Mouse (Mus musculus): ENCODE results near the gene Prpsap1. TPM values are rescaled to one million over a fixed set of nuclear protein-coding genes. Genes with fewer than 3 reads are reported as not detected.

Prpsap1 gene
- total RNA-seq, 1 experiment from 2014 or later, result 45.0 TPM

DNA sequence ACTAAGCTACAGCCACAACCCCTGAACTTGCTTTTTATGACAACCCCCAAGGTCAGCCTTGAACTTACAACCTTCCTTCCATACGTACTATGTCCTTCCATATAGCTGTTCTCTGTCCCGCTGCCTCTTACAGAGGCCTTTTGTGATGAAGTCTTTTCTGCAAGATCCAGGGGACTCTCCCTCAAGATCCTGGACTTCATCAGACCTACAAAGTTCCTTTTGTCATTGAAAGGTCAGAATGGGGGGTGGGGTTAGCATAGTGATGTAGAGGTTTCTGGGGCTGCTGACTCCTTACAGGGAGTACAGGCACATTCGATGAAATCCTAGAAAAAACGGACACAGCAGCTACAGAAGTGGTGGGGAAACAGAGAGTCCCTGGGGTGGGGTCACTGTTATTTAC is 34.2 kb downstream of the Prpsap1 start:
- no peak for ATAC-seq (replicated peaks; ENCODE audit: insufficient number of reproducible peaks, low FRiP score, low TSS enrichment, poor library complexity, severe bottlenecking)

DNA sequence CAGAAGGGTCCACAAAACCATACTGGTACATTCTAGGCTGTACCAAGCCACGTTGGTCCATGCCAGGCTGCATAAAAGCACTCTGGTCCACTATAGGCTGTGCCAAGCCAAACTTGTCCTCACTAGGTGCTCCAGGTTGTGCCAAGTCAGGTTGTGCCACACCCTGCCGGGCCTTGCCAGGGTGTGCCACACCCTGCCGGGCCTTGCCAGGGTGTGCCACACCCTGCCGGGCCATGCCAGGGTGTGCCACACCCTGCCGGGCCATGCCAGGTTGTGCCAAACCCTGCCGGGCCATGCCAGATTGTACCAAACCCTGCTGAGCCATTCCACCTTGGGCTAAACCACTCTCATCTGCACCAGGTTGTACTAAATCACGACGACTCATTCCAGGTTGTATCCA is 37.8 kb downstream of the Prpsap1 start:
- no peak for ATAC-seq (replicated peaks; ENCODE audit: insufficient number of reproducible peaks, low FRiP score, low TSS enrichment, poor library complexity, severe bottlenecking)

DNA sequence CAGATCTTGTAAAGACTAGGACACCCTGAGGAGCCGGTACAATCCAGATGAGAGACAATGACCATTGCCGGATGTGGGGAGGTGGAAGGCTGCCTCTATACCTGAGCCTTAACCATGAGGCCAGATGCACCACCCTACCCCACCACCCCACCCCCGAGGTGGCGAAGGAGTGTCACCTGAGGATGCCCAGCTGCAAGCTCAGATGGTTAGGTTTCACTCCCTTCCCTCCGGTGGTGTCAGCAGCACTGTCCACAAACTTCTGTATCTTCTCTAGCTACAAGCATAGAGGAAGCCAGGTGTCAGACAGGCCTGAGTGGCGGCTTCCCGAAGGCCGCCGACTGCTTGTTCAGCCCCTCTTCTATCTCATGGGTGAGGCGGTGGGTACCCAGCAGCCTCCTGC is 40.1 kb downstream of the Prpsap1 start:
- ATAC-seq (replicated peaks; ENCODE audit: insufficient number of reproducible peaks, low FRiP score, low TSS enrichment, poor library complexity, severe bottlenecking), result no peak

DNA sequence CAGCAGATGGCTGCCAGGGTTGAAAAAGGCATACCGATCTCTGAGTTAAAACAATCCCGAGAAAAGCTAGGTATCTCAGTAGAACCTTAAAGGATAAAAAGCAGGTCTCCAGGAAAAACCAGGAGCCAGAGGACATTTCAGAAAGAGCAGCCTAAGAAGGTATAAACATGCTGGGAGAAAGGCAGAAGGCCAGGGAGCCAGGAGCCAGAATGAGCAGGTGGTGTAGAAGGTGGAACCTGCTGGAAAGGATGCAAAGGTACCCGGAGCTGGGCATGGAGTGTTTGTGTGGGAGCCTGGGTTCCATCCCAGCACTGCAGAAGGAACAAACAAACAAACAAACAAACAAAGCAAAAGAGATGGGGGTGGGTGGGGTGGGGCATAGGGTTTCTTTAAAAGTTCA is 44.7 kb downstream of the Prpsap1 start:
- ATAC-seq (replicated peaks; ENCODE audit: insufficient number of reproducible peaks, low FRiP score, low TSS enrichment, poor library complexity, severe bottlenecking), result no peak

DNA sequence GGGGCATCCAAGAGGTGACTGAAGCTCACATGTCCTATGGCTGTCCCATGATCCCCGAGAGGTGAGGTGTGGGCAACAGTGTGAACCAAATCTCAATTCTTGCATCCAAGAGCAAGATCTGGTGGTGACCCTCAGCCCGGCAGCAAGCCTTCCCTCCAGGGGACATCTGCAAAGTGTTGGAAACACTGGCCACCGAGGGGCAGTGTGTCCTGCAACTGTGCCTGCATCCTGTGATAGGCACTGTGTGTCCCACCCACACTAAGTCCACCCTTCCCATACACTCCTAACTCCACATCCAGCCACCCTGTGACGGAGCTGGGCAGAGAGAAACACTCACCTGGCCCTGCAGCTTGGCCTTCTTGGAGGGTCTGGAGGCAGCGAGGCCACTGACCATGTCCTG is 46.2 kb downstream of the Prpsap1 start:
- ATAC-seq (replicated peaks; ENCODE audit: insufficient number of reproducible peaks, low FRiP score, low TSS enrichment, poor library complexity, severe bottlenecking), result no peak

DNA sequence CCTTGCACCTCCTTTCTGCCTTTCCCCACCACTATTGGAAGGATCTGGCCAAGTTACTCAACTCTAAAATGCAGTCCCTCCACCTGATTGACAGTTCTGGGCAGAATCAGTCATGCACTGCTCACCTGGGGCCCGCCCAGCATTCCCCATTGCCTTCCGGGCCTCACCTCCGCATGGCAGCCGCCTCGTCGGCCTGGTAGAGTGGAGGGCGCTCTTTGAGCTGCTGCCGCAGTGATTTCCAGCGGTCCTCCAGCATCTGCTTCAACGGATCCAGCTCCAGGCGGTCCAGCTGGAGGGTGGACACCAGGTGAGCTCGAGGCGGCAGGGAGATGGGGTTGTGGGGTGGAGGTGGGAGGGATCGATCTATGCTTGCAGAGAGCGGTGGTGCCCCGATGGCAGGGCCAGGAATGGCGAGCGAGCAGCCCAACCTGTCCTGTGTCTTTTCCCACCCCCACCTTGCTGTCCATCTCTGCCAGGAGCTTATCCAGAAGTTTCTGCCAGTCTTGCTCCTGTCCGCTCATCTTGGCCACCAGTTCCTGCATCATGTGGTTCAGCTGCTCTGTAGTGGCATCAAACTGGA is 47.6 kb downstream of the Prpsap1 start:
- no peak for ATAC-seq (replicated peaks; ENCODE audit: insufficient number of reproducible peaks, low FRiP score, low TSS enrichment, poor library complexity, severe bottlenecking)

DNA sequence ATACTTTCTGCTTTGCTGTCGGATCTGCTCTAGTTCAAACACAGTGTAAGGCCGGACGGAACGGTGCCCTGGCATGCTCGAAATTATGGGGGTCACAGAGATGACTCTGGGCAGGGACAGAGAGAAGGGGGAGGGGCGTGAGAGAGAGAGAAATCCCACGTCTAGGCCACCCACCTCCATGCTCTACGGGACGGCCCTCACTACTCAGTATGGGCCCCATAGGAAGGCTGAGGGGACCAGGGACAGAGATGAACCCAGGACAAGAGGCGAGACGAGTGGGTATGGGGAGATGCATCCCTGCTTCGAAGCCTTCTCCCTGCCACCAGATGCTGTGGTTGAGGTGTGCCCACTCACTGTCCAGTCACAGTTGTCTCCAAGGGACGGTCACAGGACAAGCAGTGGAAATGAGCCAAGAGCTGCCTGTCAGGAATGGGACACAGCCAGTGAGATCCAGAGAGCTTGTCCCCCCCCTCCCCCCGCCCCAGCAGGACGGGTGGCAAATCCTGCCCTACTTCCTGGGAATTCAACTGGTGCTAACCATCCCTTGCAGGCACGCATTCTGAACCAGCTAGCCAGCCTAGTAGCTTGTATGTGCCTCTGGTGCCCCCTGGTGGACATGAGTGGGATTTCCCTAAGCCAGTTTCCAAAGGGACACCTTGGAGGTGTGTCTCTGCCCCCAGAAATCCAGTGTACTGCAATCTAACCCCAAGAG is 48.2 kb downstream of the Prpsap1 start:
- ATAC-seq (replicated peaks; ENCODE audit: insufficient number of reproducible peaks, low FRiP score, low TSS enrichment, poor library complexity, severe bottlenecking), result peak; percentile 77

DNA sequence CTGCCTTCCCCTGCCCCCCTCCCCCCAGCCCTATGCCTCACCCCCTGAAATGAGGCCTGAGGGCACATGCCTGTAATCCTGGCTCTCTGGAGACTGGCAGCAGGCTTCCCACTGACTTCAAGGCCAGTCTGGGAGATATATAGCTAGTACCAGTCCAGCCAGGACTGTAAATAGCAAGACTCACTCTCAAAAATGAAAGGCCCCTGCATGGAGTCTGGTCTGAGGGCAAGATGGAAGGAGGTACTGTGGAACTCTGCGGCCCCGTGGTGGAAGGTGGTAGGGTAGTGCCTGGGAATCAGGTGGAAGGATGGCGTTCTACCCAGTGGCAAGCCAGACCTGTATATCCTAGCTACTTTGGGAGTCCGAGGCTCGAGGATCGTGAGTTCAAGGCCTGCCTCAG is 50.1 kb downstream of the Prpsap1 start:
- no peak for ATAC-seq (replicated peaks; ENCODE audit: insufficient number of reproducible peaks, low FRiP score, low TSS enrichment, poor library complexity, severe bottlenecking)

DNA sequence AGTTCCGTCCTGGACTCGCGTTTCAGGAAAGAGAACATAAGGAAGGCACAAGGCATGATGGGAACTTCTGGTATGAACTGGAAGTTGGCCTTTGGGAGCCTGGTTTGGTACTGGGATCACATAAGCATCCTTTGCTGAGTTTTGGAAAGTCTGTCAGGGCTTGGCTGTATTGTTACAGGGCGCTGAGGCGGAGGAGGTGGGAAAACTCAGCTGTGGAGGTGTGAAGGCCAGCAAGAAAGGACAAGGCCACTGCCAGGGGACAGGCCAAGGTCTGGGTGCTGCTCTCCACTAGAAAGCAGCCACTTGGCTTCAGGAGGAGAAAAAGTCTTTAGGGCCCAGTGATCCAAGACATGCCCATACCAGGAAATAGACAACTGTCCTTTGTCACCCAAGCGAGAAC is 50.7 kb downstream of the Prpsap1 start:
- no peak for ATAC-seq (replicated peaks; ENCODE audit: insufficient number of reproducible peaks, low FRiP score, low TSS enrichment, poor library complexity, severe bottlenecking)

DNA sequence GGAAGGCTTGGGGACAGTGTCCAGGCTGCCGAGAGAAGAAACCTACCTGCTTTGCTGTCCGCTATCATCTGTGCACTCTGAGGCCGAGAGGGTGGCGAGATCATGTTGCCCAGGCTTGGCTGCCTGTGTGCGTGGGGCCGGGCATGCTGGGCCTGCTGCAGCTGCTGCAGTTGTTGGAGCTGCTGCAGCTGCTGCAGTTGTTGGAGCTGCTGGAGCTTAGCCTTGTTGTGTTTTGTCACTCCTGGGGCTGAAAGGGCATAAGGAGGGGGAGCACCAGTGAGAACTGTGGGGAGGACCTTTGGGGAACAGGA is 51.2 kb downstream of the Prpsap1 start:
- ATAC-seq (replicated peaks; ENCODE audit: insufficient number of reproducible peaks, low FRiP score, low TSS enrichment, poor library complexity, severe bottlenecking), result no peak

DNA sequence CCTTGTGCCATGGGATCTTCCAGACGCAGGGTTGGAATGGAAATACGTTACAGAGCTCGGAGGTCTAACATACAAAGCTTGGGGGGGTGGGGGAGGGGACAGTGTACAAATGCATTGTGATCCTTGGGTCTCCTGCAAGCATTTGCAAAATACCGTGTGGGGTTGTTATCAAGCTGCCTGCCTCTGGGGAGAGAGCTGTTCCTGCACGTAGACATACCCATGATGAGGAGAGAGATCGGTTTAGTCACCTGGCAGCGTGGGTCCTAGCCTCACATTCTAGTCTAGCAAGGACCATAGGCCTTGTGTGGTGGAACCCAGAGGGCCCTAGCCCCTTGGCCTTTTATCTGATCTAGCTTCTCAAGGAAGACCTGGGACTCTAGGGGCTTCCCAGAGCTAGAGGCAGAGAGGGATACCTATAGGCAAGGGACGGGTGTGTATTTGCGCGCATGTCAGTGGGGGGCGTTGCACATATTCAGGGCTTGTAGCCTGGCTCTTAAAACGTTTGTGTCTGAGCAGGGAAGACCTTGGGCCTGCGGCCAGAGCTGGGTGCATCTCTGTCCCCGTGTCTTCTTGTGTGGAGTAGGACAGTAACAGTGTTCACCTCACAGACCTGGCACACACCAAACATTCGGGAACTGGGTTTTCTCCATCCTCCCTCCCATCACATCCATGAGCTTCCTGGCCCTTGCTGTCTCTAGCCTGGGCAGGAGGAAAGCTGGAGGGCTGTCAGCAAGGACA is 51.7 kb downstream of the Prpsap1 start:
- no peak for ATAC-seq (replicated peaks; ENCODE audit: insufficient number of reproducible peaks, low FRiP score, low TSS enrichment, poor library complexity, severe bottlenecking)

DNA sequence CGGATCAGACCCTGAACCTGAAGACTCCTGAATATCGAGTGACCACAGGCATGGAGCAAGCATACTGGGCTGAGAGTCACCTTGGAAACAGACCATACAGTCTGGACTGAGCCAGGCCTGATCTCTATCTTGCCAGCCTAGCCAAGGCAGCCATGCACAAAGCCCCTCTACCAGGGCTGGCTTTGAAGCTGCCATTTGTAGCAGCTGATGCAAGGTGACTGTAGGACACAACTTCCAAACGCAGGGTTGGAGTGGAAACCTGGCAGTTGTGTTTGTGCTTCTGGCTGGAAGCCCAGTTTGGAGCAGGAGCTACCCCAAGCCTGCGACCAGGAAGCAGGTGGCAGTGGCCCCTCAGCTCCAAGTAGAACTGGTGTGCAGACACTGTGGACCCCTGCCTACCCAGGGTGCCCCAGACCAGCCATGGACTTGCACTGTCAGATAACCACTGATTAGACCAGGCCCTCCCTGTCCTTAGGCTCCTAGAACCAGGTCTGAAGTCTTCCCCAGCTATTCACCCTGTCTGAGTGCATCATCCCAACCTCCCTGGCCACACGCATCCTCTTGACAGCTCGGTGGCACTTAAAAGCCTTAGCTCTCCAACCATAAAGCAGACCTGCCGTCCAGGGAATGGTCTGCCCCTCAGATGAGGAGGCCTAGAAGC is 53.5 kb downstream of the Prpsap1 start:
- ATAC-seq (replicated peaks; ENCODE audit: insufficient number of reproducible peaks, low FRiP score, low TSS enrichment, poor library complexity, severe bottlenecking), result no peak

DNA sequence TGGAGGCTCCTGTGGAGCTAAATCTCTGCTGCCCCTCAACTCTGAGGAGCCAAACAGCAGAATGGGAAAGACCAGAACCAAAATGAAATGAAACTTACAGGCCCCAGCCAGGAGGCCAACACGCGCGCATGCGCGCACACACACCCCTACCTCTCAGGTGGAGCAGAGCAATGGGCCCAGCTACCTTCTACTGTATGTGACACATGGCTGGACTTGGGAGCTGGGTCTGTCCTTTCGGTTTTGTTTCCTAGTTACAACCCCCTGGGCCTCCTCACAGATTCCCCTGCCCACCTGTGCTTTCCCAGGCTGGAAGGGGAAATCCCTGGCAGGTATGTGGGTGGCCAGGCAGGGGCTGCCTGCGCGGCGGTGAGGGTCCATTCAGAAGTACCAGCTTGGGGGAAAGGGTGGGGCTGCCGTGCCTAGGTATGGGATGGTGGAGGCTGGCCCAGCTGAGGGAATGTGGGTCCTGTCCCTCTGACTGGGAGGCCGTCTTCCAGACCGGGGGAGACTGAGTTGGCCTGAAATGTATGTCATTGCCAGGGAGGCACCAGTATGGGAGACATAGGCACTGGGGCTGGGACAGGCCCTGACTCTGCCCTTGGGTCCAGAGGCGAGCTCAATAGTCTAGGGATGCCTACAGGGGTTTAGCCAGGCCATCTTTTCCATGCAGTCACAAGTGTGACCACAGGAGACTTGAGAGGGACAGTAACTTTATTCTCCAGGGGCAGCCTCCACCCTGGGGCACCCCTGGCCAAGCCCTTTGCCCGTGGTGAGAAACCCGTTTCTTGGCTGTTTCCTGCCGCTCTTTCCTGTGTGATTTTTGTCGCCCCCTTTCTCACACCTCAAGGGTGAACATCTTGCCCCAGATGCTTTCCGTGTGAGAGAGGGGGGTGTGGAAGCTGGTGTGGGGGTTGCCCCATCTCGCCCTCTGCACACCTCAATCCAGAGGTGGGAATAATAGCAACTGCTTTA is 54.4 kb downstream of the Prpsap1 start:
- 0 out of 2 replicates have a peak, but pooled peaks have one; percentile 4 for ATAC-seq (replicated peaks; ENCODE audit: insufficient number of reproducible peaks, low FRiP score, low TSS enrichment, poor library complexity, severe bottlenecking)

DNA sequence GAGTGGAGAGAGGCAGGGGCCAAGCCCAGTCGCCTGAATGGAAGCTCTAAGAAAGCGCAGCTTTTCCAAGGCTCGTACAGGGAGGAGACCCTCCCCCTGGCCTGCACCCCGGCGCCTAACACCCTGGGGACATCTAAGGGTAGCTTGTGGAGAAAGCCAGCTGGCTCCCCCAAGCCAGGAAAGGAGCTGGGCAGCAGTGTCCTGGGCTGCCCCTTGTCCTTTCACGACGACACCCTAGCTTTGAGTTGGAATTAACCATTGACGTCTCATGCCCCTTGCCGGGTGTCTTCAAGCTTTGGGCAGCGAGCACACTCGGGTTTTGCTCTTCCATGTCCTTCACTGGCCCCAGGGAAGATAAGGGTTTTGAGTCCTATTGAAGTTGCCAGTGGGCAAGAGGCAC is 56.5 kb downstream of the Prpsap1 start:
- ATAC-seq (replicated peaks; ENCODE audit: insufficient number of reproducible peaks, low FRiP score, low TSS enrichment, poor library complexity, severe bottlenecking), result no peak

DNA sequence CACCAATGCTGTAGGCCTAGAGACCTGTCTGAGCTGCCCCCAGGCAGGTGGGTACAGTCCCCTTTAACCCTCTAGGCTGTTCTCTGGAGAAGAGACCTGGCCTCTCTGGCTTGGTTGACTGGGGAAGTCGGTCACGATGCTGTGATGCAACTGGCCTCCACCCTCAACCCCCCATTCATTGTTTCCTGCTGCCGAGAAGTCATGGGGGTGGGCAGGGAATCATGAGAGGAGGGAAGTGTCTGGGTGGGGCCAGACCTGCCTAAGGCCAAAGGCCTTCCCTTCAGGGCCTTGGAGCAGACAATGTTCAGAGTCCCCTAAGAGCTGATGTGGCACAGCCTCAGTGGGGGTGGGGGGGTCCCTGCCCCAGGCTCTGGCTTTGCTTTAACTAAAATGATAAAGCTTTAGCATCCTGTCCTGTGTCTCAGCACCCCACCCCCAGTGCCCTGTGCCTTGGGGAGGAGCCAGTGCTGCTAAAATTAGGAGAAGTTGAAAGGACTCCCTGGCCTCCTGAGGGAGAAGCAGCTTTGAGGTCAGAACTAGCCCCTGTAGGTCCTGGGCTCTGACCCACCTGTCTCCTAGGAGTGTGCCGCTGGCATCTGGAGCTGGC is 57.2 kb downstream of the Prpsap1 start:
- peak; percentile 59 for ATAC-seq (replicated peaks; ENCODE audit: insufficient number of reproducible peaks, low FRiP score, low TSS enrichment, poor library complexity, severe bottlenecking)

DNA sequence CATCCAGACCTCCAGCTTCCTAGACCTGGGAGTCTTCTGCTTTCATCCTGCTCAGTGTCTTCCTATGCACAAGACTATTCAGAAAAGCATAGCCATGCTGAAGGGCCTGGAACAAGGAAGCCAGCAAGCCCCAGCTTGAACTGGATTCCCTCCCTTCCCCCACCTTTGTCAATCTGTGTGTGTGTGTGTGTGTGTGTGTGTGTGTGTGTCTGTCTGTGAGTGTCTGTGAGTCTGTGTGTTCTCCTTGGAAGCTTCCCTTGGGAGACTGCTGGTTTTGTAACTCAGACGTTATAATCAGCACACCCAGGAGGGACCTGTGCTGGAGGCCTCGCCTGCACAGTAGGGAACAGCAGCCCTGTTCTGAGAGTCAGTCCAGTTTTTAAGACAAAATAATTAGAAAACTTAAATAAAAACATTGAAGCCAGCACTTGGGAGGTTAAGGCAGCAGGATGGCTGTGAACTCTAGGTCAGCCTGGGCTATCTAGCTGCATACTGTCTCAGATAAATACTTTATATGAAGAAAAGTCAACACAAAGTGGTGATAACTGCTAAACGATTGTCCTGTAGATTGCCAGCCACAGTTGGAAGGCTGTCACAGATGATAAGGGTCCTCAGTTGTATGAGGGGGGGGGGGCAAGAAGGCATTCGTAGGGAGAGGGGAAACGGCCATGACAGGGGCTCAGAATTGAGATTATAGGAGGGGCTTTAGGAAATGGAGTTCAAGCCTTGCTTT is 57.8 kb downstream of the Prpsap1 start:
- no peak for ATAC-seq (replicated peaks; ENCODE audit: insufficient number of reproducible peaks, low FRiP score, low TSS enrichment, poor library complexity, severe bottlenecking)

DNA sequence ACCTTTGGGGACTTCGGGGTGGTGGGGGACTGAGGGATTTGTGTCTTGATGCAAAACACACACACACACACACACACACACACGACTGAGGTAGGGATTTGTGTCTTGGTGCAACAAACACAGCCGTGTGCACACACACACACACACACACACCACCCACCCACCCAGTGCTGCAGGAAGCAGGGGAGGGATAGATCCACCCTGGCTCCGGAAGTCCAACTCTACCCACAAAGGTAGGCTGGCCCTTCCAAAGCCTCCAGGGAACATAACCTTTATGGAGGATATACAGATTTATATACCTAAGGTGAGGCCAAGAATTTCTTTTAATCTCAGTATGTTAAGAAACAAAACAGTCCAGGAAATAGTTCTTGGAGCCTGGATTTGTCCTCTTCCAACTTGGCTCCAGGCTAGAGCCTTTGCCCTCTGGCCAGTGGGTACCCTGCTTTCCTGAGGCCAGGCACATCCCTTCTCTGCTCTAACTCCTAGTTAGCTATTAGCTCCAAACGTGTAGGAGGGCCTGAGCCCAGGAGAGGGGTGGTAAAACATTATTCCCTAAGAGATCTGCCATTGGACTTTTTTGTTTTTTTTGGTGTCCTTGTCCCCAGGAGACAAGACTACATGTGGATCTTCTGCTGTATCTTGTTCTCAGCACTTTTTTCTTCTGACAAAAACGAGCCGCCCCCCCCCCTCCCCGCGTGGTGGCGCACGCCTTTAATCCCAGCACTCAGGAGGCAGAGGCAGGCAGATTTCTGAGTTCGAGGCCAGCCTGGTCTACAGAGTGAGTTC is 58.8 kb downstream of the Prpsap1 start:
- ATAC-seq (replicated peaks; ENCODE audit: insufficient number of reproducible peaks, low FRiP score, low TSS enrichment, poor library complexity, severe bottlenecking), result no peak
